Mouse (Mus musculus) cerebellum, adult 2 months (tissue): ENCODE measurements at regions not wholly inside any gene's neighbourhood (a gene's known extent, or its start where the extent isn't known, plus 50 kb on each side); places are given as distances from the start of the nearest gene placed in this dataset.
A peak's percentile ranks its signal among the peaks of the same experiment; 100 is the strongest.
"Not testable (repeated sequence)": the region's sequence is repeated elsewhere in the genome, so short reads cannot be mapped to it uniquely, and the experiment has no call there.

Experiments used
- DNase-seq, 2 experiments: peaks; one replicate each; pipeline ENCODE4 v3.0.0; 2021
- H3K27ac ChIP-seq: fragments of 200-500 bp; 2 replicates; pipeline ENCODE4 v1.5.1; 2012; ENCODE audit warnings: low read length, control low read depth, inconsistent platforms; ENCODE audit not compliant: insufficient read depth
- H3K27me3 ChIP-seq: fragments of 200-500 bp; 2 replicates; pipeline ENCODE4 v1.6.1; 2012; ENCODE audit warnings: inconsistent platforms, mild to moderate bottlenecking, low read length, moderate library complexity; ENCODE audit not compliant: control insufficient read depth, insufficient read depth
- H3K4me1 ChIP-seq: fragments of 200-500 bp; 2 replicates; pipeline ENCODE4 v1.6.1; 2011; ENCODE audit warnings: low read length; ENCODE audit not compliant: control insufficient read depth, insufficient read depth
- H3K4me3 ChIP-seq: fragments of 200-500 bp; replicated peaks from 2 replicates; pipeline ENCODE3; 2011; ENCODE audit warnings: mild to moderate bottlenecking, low read depth, low read length, control low read depth; ENCODE audit not compliant: insufficient read depth
- CTCF ChIP-seq: fragments of 200-500 bp; IDR thresholded peaks from 2 replicates; pipeline ENCODE4 v1.5.1; 2011; ENCODE audit warnings: low read depth, mild to moderate bottlenecking, control low read depth, low read length, moderate library complexity, borderline replicate concordance; ENCODE audit not compliant: insufficient read depth
- POLR2A ChIP-seq: fragments of 200-500 bp; IDR thresholded peaks from 2 replicates; pipeline ENCODE4 v1.6.1; 2011; ENCODE audit warnings: low read length, control low read depth, borderline replicate concordance; ENCODE audit not compliant: insufficient read depth
- WGBS: fragments of 180-500 bp; shearing (Covaris S2); methylation state at CpG from one replicate; pipeline ENCODE4 v1.1.7; 2018; 5-methylcytosine and 5-hydroxymethylcytosine counted together

- peak; percentile 54; the same call in 1 of the 2 replicates for TF ChIP-seq CTCF
- TF ChIP-seq POLR2A, result no peak
- peak; percentile 48 to 60 for DNase-seq
- Histone ChIP-seq H3K27ac (no peak overlapping the region), H3K4me3 (no peak overlapping the region), H3K4me1 (peaks cover 11% of the 10 kb centered on the region), H3K27me3 (no peaks in the 10 kb centered on the region)
- 69% methylated on average over 4 of the region's 4 CpGs for WGBS
Observed at GRCm38 (mm10) chr6:31136895-31137294, 178.0 kb upstream of the Klf14 start.

DNA sequence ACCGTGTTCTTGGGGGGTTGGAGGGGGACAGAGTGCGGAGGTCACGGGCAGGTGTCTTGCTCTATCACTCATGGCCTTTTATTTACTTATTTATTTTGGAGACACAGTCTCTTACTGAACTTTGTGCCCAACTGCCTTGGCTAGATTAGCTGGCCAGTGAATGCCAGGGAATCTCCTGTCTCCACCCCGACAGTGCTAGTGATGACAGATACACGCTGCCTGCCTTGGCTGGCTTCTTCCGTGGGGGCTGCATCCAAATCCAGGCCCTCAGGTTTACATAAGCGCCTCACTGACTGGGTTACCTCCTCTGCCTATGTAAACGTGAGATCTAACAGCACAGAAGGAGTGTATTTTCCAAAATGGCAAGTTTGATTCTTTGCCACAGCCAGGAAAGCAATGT lies 178.5 kb upstream of the Klf14 start:
- no peak overlapping the region for H3K4me3 ChIP-seq
- no peaks in the 10 kb centered on the region for H3K27me3 ChIP-seq
- no peak overlapping the region for H3K27ac ChIP-seq
- no peak for TF ChIP-seq CTCF
- no peak for TF ChIP-seq POLR2A
- no peak for DNase-seq
- peaks cover 11% of the 10 kb centered on the region for H3K4me1 ChIP-seq
- 61% methylated on average over 8 of the region's 8 CpGs for WGBS

DNA sequence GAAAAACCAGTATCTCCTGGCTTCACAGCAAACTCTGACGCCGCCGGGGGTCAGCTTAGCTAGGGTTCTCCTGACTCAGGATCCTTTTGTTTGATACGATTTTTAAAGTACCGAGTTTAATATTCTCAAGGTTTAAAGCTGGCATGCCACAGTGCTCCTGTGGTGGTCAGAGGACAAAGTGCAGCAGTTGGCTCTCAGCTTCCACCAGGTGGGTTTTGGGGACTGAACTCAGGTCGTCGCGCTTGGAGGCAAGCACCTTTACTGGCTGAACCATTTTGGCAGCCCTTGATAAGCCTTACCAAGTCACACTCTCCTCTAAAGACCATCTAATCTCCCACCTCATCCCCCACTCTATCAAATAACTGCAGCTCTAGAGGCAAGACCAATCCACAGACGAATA lies 181.1 kb upstream of the Klf14 start:
- no peak for TF ChIP-seq CTCF
- TF ChIP-seq POLR2A, result no peak
- Histone ChIP-seq H3K27ac (no peak overlapping the region), H3K27me3 (no peaks in the 10 kb centered on the region), H3K4me3 (no peak overlapping the region), H3K4me1 (peaks cover 11% of the 10 kb centered on the region)
- 90% methylated on average over 9 of the region's 9 CpGs for WGBS
- no peak for DNase-seq

DNA sequence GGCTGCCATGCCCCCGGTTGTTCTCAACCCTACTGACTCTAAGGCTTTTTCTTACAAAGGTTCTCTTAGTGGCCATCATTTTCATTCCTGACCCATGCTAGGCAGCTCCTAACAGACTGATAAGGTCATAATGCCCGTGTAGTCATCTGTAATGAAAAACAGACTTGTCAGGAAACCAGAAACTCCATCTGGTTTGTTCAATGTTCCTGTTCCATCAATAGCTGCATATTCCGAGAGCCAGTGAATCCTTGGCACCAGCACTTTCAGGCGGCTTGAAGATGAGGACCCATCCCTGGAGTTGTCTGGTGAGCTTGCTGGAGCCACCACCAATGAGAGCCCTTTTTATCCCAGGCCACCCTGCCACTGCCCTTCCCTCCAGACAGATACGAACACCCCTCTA lies 181.7 kb upstream of the Klf14 start:
- no peak for TF ChIP-seq CTCF
- TF ChIP-seq POLR2A, result no peak
- H3K4me1 ChIP-seq, result peaks cover 11% of the 10 kb centered on the region
- 40% methylated on average over 5 of the region's 5 CpGs for WGBS
- no peaks in the 10 kb centered on the region for H3K27me3 ChIP-seq
- no peak overlapping the region for H3K4me3 ChIP-seq
- no peak for DNase-seq
- H3K27ac ChIP-seq, result no peak overlapping the region

DNA sequence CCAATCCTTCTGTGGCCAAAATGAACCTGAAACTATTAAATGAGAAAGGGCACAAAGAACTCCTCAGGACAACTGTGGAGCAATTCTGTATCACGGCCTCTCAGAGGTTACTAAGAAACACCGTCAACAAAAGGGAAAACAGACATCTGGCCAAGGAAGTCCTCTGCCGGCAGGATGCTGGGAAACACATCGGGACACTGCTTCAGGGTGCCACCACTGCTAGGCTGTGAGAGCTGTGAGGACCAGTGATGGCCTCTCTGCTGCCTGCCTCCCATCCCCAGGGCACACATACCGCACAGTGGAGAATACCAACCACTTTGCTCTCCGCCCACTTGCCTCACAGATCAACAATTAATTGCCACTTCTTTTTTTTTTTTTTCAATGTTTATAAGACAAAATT lies 182.6 kb upstream of the Klf14 start:
- no peak overlapping the region for H3K27ac ChIP-seq
- TF ChIP-seq POLR2A (no peak), CTCF (no peak)
- H3K4me3 ChIP-seq, result no peak overlapping the region
- DNase-seq, result no peak
- H3K27me3 ChIP-seq, result no peaks in the 10 kb centered on the region
- 54% methylated on average over 6 of the region's 6 CpGs for WGBS
- peaks cover 11% of the 10 kb centered on the region for H3K4me1 ChIP-seq

GRCm38 (mm10) chr6:31142479-31143007 lies 183.7 kb upstream of the Klf14 start:
- H3K27me3 ChIP-seq, DNase-seq, H3K27ac ChIP-seq, H3K4me3 ChIP-seq: not testable (repeated sequence)
- 96% methylated on average over 15 of the region's 15 CpGs for WGBS
- peaks cover 16% of the 10 kb centered on the region for H3K4me1 ChIP-seq

DNA sequence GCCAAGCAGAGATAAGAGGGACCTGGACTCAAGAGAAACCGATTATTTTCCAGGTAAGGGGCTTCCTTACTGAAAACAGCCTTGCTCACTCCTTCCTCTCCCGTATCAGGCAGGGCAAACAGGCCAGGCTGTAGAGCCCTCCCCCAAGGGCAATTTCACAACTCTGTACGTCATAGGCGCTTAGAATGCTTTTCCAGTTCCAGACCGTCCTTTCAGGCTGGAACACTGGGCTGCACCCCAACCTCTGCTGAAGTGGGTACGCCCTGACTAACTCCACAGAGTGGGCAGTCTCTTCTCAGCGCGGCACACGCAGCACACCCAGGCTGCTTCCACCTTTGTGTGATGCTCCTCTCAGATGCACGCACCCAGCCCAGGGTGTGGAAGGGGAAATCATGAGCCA lies 186.8 kb upstream of the Klf14 start:
- Histone ChIP-seq H3K4me3 (no peak overlapping the region), H3K4me1 (peaks cover 36% of the 10 kb centered on the region), H3K27ac (no peak overlapping the region), H3K27me3 (no peaks in the 10 kb centered on the region)
- WGBS, result 90% methylated on average over 10 of the region's 10 CpGs
- DNase-seq, result no peak
- TF ChIP-seq CTCF (no peak), POLR2A (no peak)

DNA sequence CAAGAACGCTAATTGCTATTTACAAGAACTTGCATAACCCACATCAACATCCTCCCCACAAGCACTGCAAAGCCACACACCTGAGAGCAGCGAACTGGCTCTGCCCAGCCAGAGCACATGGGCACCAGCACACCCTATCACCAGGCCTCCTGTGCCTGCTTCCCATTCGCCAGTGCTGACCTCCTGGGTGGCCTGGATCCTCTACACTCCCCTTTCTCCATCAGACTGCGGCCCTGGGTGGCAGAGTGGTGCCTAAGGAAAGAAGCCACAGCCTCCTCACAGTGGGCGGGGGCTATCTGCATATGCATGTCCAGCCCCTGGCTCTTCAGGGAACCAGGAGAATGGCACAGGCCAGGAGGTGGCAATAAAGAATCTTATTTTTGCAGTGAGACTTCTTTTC lies 187.9 kb upstream of the Klf14 start:
- DNase-seq, result no peak
- H3K4me1 ChIP-seq, result peaks cover 29% of the 10 kb centered on the region
- H3K27ac ChIP-seq, result no peak overlapping the region
- 67% methylated on average over 5 of the region's 5 CpGs for WGBS
- H3K4me3 ChIP-seq, result no peak overlapping the region
- TF ChIP-seq CTCF, result no peak
- no peak for TF ChIP-seq POLR2A
- H3K27me3 ChIP-seq, result no peaks in the 10 kb centered on the region

DNA sequence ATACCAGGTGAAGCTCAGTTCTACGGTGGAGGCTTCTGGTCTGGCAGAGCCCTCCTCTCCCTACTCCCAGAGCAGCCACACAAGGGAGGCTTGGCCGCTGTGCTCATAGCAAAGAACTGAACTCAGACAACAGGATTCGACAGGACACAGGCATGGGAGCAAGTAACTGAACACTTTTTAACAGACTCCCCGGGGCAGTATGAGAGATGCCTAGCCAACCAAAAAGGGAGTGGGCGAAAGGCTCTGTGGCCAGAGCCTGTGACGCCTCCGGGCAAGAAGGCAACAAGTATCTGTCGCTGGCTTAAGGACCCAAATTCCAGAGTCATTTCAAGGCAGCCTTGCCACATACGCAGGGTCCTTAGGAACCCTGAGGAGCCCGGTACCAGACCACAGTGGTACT lies 188.8 kb upstream of the Klf14 start:
- TF ChIP-seq POLR2A (no peak), CTCF (no peak)
- H3K27me3 ChIP-seq, result no peaks in the 10 kb centered on the region

More for the DNA sequence above, 188.8 kb upstream of the Klf14 start:
- no peak overlapping the region for H3K4me3 ChIP-seq
- no peak overlapping the region for H3K27ac ChIP-seq
- no peak for DNase-seq
- peaks cover 29% of the 10 kb centered on the region for H3K4me1 ChIP-seq
- WGBS, result 65% methylated on average over 10 of the region's 10 CpGs
